Mouse (Mus musculus): Measurements from ENCODE around the gene Armc6.

GRCm38 (mm10) chr8:70257456-70257855, 23.2 kb upstream of the Armc6 start:
- no peak for TF ChIP-seq CTCF (IDR thresholded peaks at IDR 0.05; ENCODE audit: borderline replicate concordance, control insufficient read depth, extremely low read depth, insufficient read depth, low read length, poor library complexity)
- no peak for TF ChIP-seq POLR2A (IDR thresholded peaks at IDR 0.05; ENCODE audit: control insufficient read depth, extremely low read depth, insufficient read depth, low read length, poor library complexity)
